Mouse (Mus musculus) hindbrain, embryonic 10.5 days (tissue): Measurements from ENCODE around the gene Fam214a. TPM values are rescaled to one million over a fixed set of nuclear protein-coding genes. Genes with fewer than 3 reads are reported as not detected.
A peak's percentile ranks its signal among the peaks of the same experiment; 100 is the strongest.

ENCODE experiments used
- DNase-seq: peaks from one replicate; pipeline ENCODE4 v3.0.0-alpha.2; 2017; ENCODE audit warnings: low spot score
- H3K27ac ChIP-seq: fragments of 300-500 bp; sonication (generic); 2 replicates; pipeline ENCODE4 v1.5.1; 2016; ENCODE audit warnings: mild to moderate bottlenecking, moderate library complexity
- H3K27me3 ChIP-seq: fragments of 300-500 bp; sonication (generic); 2 replicates; pipeline ENCODE4 v1.6.1; 2016; ENCODE audit warnings: mild to moderate bottlenecking; ENCODE audit not compliant: poor library complexity, insufficient read depth, severe bottlenecking
- H3K36me3 ChIP-seq: fragments of 300-500 bp; sonication (generic); 2 replicates; pipeline ENCODE4 v1.6.1; 2016; ENCODE audit warnings: mild to moderate bottlenecking, moderate library complexity
- H3K4me1 ChIP-seq: fragments of 300-500 bp; sonication (generic); replicated peaks from 2 replicates; pipeline ENCODE4 v1.6.1; 2016; ENCODE audit warnings: mild to moderate bottlenecking
- H3K4me3 ChIP-seq: fragments of 300-500 bp; sonication (generic); 2 replicates; pipeline ENCODE4 v1.5.1; 2016; ENCODE audit warnings: mild to moderate bottlenecking, moderate library complexity
- H3K9me3 ChIP-seq: fragments of 300-500 bp; sonication (generic); 2 replicates; pipeline ENCODE4 v1.6.1; 2016; ENCODE audit warnings: mild to moderate bottlenecking, moderate library complexity
- WGBS: fragments of 180-500 bp; shearing (Covaris S2); methylation state at CpG from one replicate; pipeline ENCODE4 v1.1.7; 2016; 5-methylcytosine and 5-hydroxymethylcytosine counted together
- polyA plus RNA-seq: library from polyadenylated mRNA; unstranded; fragments of >200 nt; fragmentation: Nextera tagmentation; extraction: Ambion mirVana; gene quantifications from 2 replicates; pipeline ENCODE4 v1.2.1, GENCODE M21; 2016

Fam214a gene
- polyA plus RNA-seq, 1 experiment from 2014 or later = 13.1 TPM

DNA sequence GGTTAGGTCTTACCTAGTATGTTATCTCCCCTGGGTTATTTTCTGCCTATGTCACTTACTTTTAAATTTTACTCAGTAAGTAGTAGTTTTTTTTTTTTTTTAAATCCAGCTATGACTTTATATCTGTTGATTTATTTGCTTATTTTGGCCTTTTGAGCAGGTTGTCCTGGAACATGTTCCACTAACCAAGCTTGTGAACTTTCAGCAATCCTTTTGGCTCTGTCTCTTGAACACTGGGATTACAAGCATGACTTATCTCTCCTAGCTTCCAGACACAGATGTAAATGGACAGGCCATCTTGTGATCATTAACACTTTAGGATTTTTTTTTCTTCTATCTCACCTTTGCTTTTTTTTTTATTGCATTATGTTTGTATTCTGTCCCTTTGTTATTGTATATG lies 94.4 kb downstream of the Fam214a start:
- Histone ChIP-seq H3K27ac (no peak overlapping the region), H3K4me1 (no peaks in the 10 kb centered on the region), H3K36me3 (peaks cover 46% of the 10 kb centered on the region), H3K4me3 (no peak overlapping the region), H3K27me3 (no peaks in the 10 kb centered on the region), H3K9me3 (no peaks in the 10 kb centered on the region)
- DNase-seq = no peak

DNA sequence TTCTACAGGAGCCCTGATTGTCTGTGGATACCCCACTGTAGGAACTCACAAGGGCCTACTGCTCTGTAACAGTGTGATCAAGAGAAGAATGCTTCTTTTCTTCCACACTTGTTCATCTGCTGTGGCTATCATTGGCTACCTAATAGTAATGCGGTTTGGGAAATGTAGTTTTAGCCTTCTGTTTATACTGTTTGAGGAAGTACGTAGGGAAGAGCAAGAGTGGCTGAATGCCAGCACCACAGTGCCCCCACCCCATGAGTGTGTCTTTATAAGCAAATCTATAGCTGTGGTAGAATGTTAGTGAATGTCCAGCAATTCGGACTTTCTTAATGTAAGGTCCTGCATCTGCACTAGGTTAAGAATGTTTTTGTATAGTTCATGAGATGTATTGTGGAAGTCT lies 96.4 kb downstream of the Fam214a start:
- Histone ChIP-seq H3K9me3 (no peaks in the 10 kb centered on the region), H3K36me3 (peaks cover 36% of the 10 kb centered on the region), H3K4me3 (no peak overlapping the region), H3K4me1 (no peaks in the 10 kb centered on the region), H3K27ac (no peak overlapping the region), H3K27me3 (no peaks in the 10 kb centered on the region)
- no peak for DNase-seq
- WGBS = 90% methylated on average over 3 of the region's 3 CpGs

DNA sequence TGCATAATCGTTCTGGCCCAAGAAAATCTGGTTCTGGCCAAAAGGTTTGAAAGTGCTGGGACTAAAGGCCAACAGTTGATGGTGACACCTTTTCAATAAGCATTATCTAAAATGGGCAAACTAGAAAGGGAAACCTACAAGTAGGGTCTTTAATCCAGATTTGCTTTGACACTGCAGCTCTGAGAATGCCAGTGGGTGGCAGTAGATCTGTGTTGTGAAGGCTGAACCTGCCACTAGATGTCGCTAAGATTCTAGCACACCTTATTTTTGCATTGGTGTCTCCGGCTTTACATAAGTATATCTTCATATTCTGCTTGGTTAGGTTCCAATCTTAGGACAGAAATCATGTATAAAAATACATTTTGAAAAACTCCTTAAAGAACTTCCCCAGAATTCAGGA lies 97.3 kb downstream of the Fam214a start:
- Histone ChIP-seq H3K9me3 (no peaks in the 10 kb centered on the region), H3K27ac (no peak overlapping the region), H3K36me3 (peaks cover 40% of the 10 kb centered on the region), H3K4me1 (no peaks in the 10 kb centered on the region), H3K27me3 (no peaks in the 10 kb centered on the region), H3K4me3 (no peak overlapping the region)
- DNase-seq = peak; percentile 42
- WGBS = 45% methylated on average over 3 of the region's 3 CpGs

DNA sequence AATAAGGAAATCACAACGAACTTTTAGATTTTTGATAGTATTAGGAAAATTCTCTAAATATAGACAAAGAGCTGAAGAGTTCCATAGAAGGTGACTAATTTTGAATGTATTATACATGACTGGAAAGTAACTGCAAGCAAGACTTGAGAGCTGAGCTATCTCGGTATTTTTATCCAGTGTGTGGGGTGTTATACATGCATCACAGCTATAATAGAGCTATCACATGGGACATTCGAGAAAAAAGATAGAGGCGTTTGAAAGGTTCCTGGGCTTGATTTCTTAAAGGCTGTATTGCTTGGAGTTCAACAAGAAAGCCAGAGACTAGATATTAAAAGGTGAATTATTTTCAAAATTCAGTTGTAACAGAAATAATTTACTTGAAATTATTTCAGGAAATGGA lies 99.2 kb downstream of the Fam214a start:
- no peaks in the 10 kb centered on the region for H3K9me3 ChIP-seq
- H3K27ac ChIP-seq = no peak overlapping the region
- no peaks in the 10 kb centered on the region for H3K27me3 ChIP-seq
- peaks cover 37% of the 10 kb centered on the region for H3K36me3 ChIP-seq
- no peak for DNase-seq
- no peak overlapping the region for H3K4me3 ChIP-seq
- H3K4me1 ChIP-seq = no peaks in the 10 kb centered on the region
- 92% methylated on average over 4 of the region's 4 CpGs for WGBS

DNA sequence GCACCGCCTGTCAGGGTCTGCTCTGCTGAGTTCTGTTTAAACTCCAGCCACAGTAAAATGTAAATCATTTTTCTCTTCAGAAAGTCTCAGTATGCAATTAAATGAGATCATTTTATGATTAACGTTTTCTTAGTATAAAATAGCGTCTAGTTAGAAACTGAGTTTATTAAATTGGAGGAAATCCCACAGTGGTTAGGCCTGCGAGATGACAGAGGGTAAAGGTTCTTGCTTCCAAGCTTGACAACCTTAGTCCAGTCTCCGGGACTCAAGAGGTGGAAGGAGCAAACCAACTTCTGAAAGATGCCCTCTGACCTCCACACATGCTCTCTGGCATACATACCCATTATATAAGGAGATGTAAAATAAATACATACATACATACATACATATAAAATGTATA lies 102.4 kb downstream of the Fam214a start:
- H3K4me3 ChIP-seq = no peak overlapping the region
- no peak for DNase-seq
- WGBS = 93% methylated on average over 5 of the region's 5 CpGs
- H3K36me3 ChIP-seq = peaks cover 61% of the 10 kb centered on the region
- H3K27me3 ChIP-seq = no peaks in the 10 kb centered on the region
- no peaks in the 10 kb centered on the region for H3K9me3 ChIP-seq
- H3K4me1 ChIP-seq = no peaks in the 10 kb centered on the region
- no peak overlapping the region for H3K27ac ChIP-seq

DNA sequence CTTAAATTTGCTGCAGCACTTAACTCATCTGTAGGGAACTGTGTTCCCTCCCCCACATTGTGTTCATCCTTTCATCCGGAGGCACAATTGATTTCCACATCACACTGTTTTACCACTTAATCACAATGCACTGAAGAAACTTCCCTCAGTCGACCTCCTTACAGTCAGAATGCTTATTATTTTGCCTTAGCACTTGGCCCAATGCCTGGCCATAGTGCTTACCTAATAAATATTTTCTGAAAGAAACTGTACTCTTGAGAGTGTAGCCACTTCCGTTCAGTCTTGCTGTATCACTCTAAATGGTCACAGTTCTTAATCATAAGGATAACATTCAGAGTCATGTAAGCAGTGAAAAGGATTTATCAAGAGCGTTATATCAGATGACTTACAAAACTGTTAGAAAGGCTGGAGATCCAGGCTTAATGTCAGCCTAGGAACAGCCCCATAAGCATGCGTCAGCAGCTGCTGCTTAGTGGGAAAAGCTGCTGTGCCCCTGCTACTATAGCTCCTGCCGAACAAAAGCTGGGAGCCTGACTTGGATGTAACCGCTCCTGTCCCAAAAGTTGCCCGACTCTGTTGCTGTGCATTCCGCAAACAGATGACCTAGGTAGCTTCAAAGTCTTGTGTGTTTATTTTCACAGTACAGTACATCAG lies 112.1 kb downstream of the Fam214a start:
- 79% methylated on average over 9 of the region's 9 CpGs for WGBS
- Histone ChIP-seq H3K36me3 (peaks cover 8% of the 10 kb centered on the region), H3K27me3 (peaks cover under 1% of the 10 kb centered on the region; the same call in 1 of the 2 replicates)

DNA sequence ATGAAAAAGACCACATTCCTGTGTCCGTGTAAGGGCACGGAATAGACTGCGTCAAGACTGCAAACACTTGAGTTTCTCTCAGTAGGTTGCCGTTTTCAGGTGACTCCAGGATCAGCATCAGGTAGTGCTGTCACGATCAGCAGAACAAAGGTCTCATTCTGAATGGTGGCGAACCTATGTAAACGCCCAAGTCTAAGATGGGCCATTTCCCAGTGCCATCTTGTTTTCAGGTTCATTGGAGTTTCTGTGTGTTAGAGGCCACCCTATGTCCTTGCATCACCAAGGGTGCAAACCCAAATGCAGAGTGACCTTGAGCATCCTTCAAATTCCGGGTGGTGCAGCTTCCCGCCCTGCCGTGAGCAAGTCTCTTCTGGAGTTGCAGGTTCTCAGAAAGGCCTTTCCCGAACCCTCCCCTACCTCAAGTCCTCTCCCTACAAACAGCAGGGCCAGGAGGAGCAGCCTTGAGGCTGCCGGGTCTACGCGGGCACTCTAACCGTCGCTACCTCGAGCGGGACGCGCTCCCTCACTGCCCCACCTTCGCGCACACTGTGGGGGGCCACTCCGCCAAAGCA lies 117.9 kb downstream of the Fam214a start, which contains the start of gene Myo5a:
TSS of gene Myo5a (plus strand) at position 559 of the 572 bp plus-strand sequence.
- 21% methylated on average over 23 of the region's 23 CpGs for WGBS
- Histone ChIP-seq H3K4me1 (peaks cover 25% of the 10 kb centered on the region), H3K9me3 (no peaks in the 10 kb centered on the region), H3K4me3 (peak within 1 kb of the TSS; percentile 88), H3K36me3 (no peaks in the 10 kb centered on the region), H3K27me3 (peaks cover 6% of the 10 kb centered on the region; the same call in 1 of the 2 replicates), H3K27ac (peak within 1 kb of the TSS; percentile 98)
- no peak for DNase-seq

More for the DNA sequence above, 112.1 kb downstream of the Fam214a start:
- Histone ChIP-seq H3K4me3 (no peak overlapping the region), H3K4me1 (no peaks in the 10 kb centered on the region), H3K27ac (no peak overlapping the region), H3K9me3 (no peaks in the 10 kb centered on the region)
- DNase-seq = no peak

DNA sequence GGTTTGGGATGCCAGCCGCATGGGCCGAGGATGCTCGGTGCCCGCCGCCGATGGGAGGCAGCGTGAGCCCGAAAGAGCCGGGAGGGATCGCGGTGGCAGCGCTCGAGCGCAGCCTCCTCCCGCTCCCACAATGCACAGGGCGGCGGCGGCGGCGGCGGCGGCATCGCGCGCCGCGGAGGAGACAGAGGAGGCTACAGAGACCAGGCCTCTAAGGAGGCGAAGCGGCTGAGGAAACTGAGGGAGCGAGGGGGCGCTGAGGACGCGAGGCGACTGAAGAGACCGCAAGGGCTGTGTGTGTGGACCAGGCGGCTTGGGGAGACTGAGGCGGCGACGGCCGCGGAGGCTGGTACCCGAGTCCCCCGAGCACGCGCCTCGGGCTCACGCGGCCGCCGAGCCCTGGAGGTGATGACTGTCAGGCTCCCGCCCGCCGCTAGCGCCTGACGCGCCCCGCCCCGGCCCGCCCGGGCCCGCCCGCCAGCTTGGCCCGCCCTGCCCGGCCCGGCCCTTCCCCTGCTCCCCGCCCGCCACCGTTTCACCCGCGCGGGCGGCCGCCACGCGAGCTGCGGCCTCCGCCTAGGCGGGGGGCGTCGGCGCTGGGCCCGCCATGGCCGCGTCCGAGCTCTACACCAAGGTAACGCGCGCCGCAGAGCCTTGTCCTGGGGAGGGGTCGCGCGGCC lies 118.5 kb downstream of the Fam214a start:
- peaks cover 25% of the 10 kb centered on the region for H3K4me1 ChIP-seq
- peak overlapping the region; percentile 88 for H3K4me3 ChIP-seq
- peak; percentile 89 for DNase-seq
- peak overlapping the region; percentile 98 for H3K27ac ChIP-seq
- H3K9me3 ChIP-seq = no peaks in the 10 kb centered on the region
- 0% methylated on average over 78 of the region's 92 CpGs for WGBS
- H3K36me3 ChIP-seq = no peaks in the 10 kb centered on the region
- peaks cover 6% of the 10 kb centered on the region; the same call in 1 of the 2 replicates for H3K27me3 ChIP-seq

DNA sequence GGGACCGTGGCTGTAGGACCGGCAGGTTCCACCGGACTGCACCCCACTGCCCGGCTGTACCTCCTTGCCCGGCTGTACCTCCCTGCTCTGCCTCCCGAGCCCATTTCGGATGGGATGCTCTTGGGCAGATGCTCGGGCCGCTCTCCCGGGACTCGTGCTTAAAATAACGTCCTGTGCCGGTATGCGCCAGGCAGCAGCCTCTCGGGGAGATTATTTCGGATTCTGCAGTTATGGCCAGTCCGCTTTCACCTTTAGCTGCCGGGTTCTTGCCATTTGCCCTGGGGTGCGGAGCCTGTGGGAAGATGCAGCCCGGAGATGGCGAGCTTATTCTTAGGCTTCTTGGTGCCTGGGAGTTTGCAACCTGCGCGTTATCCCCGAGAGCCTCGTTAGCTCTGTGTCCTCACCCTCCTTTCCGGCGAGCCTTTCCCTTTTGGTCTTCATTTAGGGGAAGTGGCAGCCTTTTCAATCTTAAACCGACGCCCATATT lies 119.1 kb downstream of the Fam214a start:
- Histone ChIP-seq H3K36me3 (no peaks in the 10 kb centered on the region), H3K4me3 (peak overlapping the region; percentile 88), H3K27ac (peak overlapping the region; percentile 98), H3K9me3 (no peaks in the 10 kb centered on the region), H3K4me1 (peaks cover 25% of the 10 kb centered on the region), H3K27me3 (peaks cover 6% of the 10 kb centered on the region; the same call in 1 of the 2 replicates)
- under 1% methylated on average over 29 of the region's 29 CpGs for WGBS
- peak; percentile 73 for DNase-seq

DNA sequence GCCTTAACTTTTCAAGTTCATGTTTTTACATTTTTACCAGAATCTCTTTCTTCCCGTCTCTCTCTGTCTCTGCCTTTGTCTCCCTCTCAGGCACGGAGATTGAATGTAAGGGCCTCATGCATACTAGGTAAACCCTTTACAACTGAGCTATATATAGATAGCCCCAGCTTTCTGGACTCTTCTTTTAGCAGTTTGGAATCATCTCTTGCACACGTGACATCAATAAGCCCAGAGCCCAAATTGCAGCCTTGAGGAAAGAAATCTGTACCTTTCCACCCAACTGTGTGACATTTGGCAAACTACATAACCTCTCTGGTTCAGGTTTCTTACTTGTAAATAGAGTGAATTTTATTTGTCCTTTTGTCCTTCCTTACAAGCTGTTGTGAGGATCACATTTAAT lies 119.7 kb downstream of the Fam214a start:
- peaks cover 27% of the 10 kb centered on the region for H3K4me1 ChIP-seq
- peak overlapping the region; percentile 98; the same call in 1 of the 2 replicates for H3K27ac ChIP-seq
- WGBS = 20% methylated on average over 3 of the region's 3 CpGs
- H3K9me3 ChIP-seq = no peaks in the 10 kb centered on the region
- H3K36me3 ChIP-seq = no peaks in the 10 kb centered on the region
- peak overlapping the region; percentile 88 for H3K4me3 ChIP-seq
- H3K27me3 ChIP-seq = peaks cover 6% of the 10 kb centered on the region; the same call in 1 of the 2 replicates
- DNase-seq = no peak

DNA sequence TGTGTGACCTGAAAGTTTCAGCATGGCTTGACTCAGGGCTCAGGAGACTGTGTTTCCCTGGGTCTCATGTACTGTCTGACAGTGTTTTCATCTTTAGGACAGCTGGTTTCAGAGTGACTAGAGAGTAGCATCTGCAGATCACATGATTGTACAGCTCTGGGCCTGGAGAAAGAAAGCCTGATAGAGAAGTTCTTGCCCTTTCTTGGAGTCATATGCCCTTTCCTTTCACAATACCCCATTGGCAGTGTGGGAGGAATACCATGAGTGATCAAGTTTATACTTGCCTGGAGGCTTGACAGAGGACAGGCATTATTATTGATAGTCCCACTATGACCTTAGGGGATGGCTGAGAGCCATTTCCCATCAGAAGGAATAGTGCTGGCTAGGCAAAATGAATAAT lies 124.5 kb downstream of the Fam214a start:
- Histone ChIP-seq H3K36me3 (peaks cover 3% of the 10 kb centered on the region; the same call in 1 of the 2 replicates), H3K4me1 (peaks cover 17% of the 10 kb centered on the region), H3K9me3 (peaks cover 10% of the 10 kb centered on the region), H3K27ac (no peak overlapping the region), H3K27me3 (no peaks in the 10 kb centered on the region), H3K4me3 (no peak overlapping the region)
- DNase-seq = no peak
